ENCODE assay signal across 8 mouse cellular contexts in the genomic region with DNA sequence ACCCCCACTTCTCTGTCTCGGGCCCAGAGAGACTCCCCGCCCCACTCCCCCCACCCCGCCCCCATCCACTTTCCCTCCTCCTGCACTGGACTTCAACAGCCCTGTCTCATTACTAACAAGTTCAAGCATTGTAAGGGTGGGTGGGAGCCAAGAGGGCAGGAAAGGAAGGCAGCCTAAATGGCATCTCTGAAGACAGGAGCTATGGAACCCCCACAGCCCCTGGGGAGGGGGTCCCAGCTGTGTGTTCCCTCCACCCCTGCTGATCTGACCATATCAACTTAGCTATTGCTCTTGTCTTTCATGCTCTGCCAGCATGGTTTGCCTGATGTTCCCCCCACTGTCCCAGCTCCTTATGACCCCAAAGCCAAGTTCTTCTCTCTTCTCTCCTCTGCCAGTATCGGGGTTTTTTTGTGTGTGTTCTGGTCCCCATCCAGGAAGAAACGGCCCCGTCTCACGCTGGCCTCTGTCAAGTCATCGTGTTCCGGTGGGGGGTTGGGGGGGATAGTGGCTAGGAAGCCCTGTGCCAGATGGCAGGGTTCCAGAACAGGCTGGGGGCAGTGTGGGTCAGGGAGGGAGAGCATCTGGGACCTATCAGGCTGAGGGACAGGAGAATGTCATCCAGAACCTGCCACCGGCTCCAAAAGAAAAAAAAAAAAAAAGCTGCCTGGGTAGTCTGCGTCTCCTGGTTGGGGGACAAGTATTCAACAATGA. TPM values are rescaled to one million over a fixed set of nuclear protein-coding genes. Genes with fewer than 3 reads are reported as not detected.
DNase-seq lines count a peak whose midpoint lies in the region; ATAC-seq and TF ChIP-seq lines count a peak whose summit lies in the region.

No protein-coding gene starts in this region.

- TF ChIP-seq POLR2A in small intestine, adult 2 months (IDR thresholded peaks at IDR 0.05; ENCODE audit: low read depth, low read length): no peak

- H3K27ac ChIP-seq in midbrain, embryonic 10.5 days (replicated peaks): peak overlapping the region; percentile 38; the same call in 1 of the 2 replicates
- no peak overlapping the region for H3K27ac ChIP-seq in midbrain, embryonic 13.5 days
- H3K27ac ChIP-seq in embryonic facial prominence, embryonic 13.5 days: peak overlapping the region; percentile 89
- H3K27ac ChIP-seq in small intestine, adult 2 months (ENCODE audit: insufficient read depth, low read depth, low read length): peak overlapping the region; percentile 32; the same call in 1 of the 2 replicates

- WGBS in midbrain, embryonic 10.5 days: 54% methylated on average over 11 of the region's 11 CpGs
- WGBS in midbrain, embryonic 13.5 days: 46% methylated on average over 11 of the region's 11 CpGs
- 11% methylated on average over 11 of the region's 11 CpGs for WGBS in embryonic facial prominence, embryonic 13.5 days
- 34% methylated on average over 11 of the region's 11 CpGs for WGBS in small intestine, adult 2 months

- no peak for ATAC-seq in midbrain, embryonic 13.5 days
- ATAC-seq in embryonic facial prominence, embryonic 13.5 days (ENCODE audit: insufficient number of reproducible peaks, insufficient read depth, low FRiP score, low TSS enrichment, low read depth): peak; percentile 35
- ATAC-seq in granulocyte monocyte progenitor cell, adult 5-6 weeks (replicated peaks; ENCODE audit: poor library complexity, severe bottlenecking): no peak

- H3K9me3 ChIP-seq in midbrain, embryonic 10.5 days (replicated peaks): peaks cover 7% of the 10 kb centered on the region; the same call in 1 of the 2 replicates
- H3K9me3 ChIP-seq in midbrain, embryonic 13.5 days: no peaks in the 10 kb centered on the region
- H3K9me3 ChIP-seq in embryonic facial prominence, embryonic 13.5 days: no peaks in the 10 kb centered on the region

- H3K9ac ChIP-seq in midbrain, embryonic 13.5 days (replicated peaks): no peak overlapping the region
- peak overlapping the region; percentile 49 for H3K9ac ChIP-seq in embryonic facial prominence, embryonic 13.5 days

- TF ChIP-seq CTCF in small intestine, adult 2 months (IDR thresholded peaks at IDR 0.05; ENCODE audit: extremely low read depth, insufficient read length, insufficient replicate concordance, low read depth, low read length): no peak

- peaks cover 15% of the 10 kb centered on the region for H3K4me1 ChIP-seq in midbrain, embryonic 10.5 days
- peaks cover 6% of the 10 kb centered on the region; the same call in 1 of the 2 replicates for H3K4me1 ChIP-seq in midbrain, embryonic 13.5 days (replicated peaks)
- H3K4me1 ChIP-seq in embryonic facial prominence, embryonic 13.5 days: peaks cover 24% of the 10 kb centered on the region
- no peaks in the 10 kb centered on the region for H3K4me1 ChIP-seq in small intestine, adult 2 months (ENCODE audit: control insufficient read depth, insufficient read depth, insufficient read length, low read length)

- H3K4me2 ChIP-seq in midbrain, embryonic 13.5 days (replicated peaks): no peak overlapping the region
- H3K4me2 ChIP-seq in embryonic facial prominence, embryonic 13.5 days: peak overlapping the region; percentile 45

- intact Hi-C loops in gastrocnemius, postnatal 36 days (cut with DNase I): no loop called here

- H3K27me3 ChIP-seq in midbrain, embryonic 10.5 days (ENCODE audit: low read depth, poor library complexity, severe bottlenecking): no peaks in the 10 kb centered on the region
- H3K27me3 ChIP-seq in midbrain, embryonic 13.5 days: no peaks in the 10 kb centered on the region
- H3K27me3 ChIP-seq in embryonic facial prominence, embryonic 13.5 days: no peaks in the 10 kb centered on the region
- H3K27me3 ChIP-seq in small intestine, adult 2 months (ENCODE audit: control insufficient read depth, insufficient read depth, low read length): no peaks in the 10 kb centered on the region

- H3K36me3 ChIP-seq in midbrain, embryonic 10.5 days: no peaks in the 10 kb centered on the region
- H3K36me3 ChIP-seq in midbrain, embryonic 13.5 days: no peaks in the 10 kb centered on the region
- no peaks in the 10 kb centered on the region for H3K36me3 ChIP-seq in embryonic facial prominence, embryonic 13.5 days
- no peaks in the 10 kb centered on the region for H3K36me3 ChIP-seq in small intestine, adult 2 months (ENCODE audit: control insufficient read depth, insufficient read depth, low read length)

- DNase-seq in midbrain, embryonic 10.5 days (ENCODE audit: low spot score): no peak
- peak; percentile 71 for DNase-seq in kidney, postnatal 14 days
- DNase-seq in right cerebral cortex, postnatal 10 days (ENCODE audit: low spot score in 2 of 2): no peak
- no peak for DNase-seq in gastrocnemius, postnatal 36 days

- no peak overlapping the region for H3K4me3 ChIP-seq in midbrain, embryonic 10.5 days
- H3K4me3 ChIP-seq in midbrain, embryonic 13.5 days (replicated peaks): no peak overlapping the region
- no peak overlapping the region for H3K4me3 ChIP-seq in embryonic facial prominence, embryonic 13.5 days
- H3K4me3 ChIP-seq in small intestine, adult 2 months (ENCODE audit: low read depth, low read length): no peak overlapping the region

RNA-seq across cellular contexts. Expression of a gene that starts 58.1 kb away (rescaled TPM):
- 3.6 TPM in 2 replicates for polyA plus RNA-seq in midbrain, embryonic 10.5 days (2016; fragmentation: Nextera tagmentation; extraction: Ambion mirVana)
- 1.1 and 1.2 TPM in 2 replicates for polyA plus RNA-seq in midbrain, embryonic 13.5 days (2015; fragmentation: Nextera tagmentation; extraction: Ambion mirVana)
- 6.4 and 11.4 TPM in 2 replicates for polyA plus RNA-seq in embryonic facial prominence, embryonic 13.5 days (2015; fragmentation: Nextera tagmentation; extraction: Ambion mirVana)
- 1.0 and 2.1 TPM in 2 replicates for polyA plus RNA-seq in small intestine, adult 2 months (2012; rRNA removed)
- not detected in 2 replicates for total RNA-seq in granulocyte monocyte progenitor cell, adult 5-6 weeks (2014; fragmentation: Nextera tagmentation)
- not detected in 2 replicates for total RNA-seq in granulocyte monocyte progenitor cell, adult 5-6 weeks (2017)
- total RNA-seq in gastrocnemius, postnatal 36 days (2021): 1 to 10 TPM; 1.0 to 1.3 TPM
